Mouse (Mus musculus) hindbrain, embryonic 12.5 days (tissue): ENCODE results near the gene Zfp219. TPM values are rescaled to one million over a fixed set of nuclear protein-coding genes. Genes with fewer than 3 reads are reported as not detected.
A peak's percentile ranks its signal among the peaks of the same experiment; 100 is the strongest.
"Not testable (repeated sequence)": the region's sequence is repeated elsewhere in the genome, so short reads cannot be mapped to it uniquely, and the experiment has no call there.

Experiments used
- ATAC-seq: fragments of 200-750 bp; cut with Nextera tagmentation; 2 replicates; pipeline ENCODE4 v1.8.0; 2017; ENCODE audit warnings: moderate TSS enrichment; ENCODE audit not compliant: low FRiP score
- H3K27ac ChIP-seq: fragments of 300-500 bp; sonication (generic); 2 replicates; pipeline ENCODE4 v1.5.1; 2016; ENCODE audit warnings: mild to moderate bottlenecking
- H3K27me3 ChIP-seq: fragments of 300-500 bp; sonication (generic); 2 replicates; pipeline ENCODE4 v1.6.1; 2016; ENCODE audit warnings: mild to moderate bottlenecking
- H3K36me3 ChIP-seq: fragments of 300-500 bp; sonication (generic); 2 replicates; pipeline ENCODE4 v1.6.1; 2016; ENCODE audit warnings: mild to moderate bottlenecking
- H3K4me1 ChIP-seq: fragments of 300-500 bp; sonication (generic); 2 replicates; pipeline ENCODE4 v1.6.1; 2016
- H3K4me2 ChIP-seq: fragments of 300-500 bp; sonication (generic); replicated peaks from 2 replicates; pipeline ENCODE4 v1.6.1; 2016; ENCODE audit warnings: mild to moderate bottlenecking
- H3K4me3 ChIP-seq: fragments of 300-500 bp; sonication (generic); 2 replicates; pipeline ENCODE4 v1.5.1; 2016; ENCODE audit warnings: mild to moderate bottlenecking
- H3K9ac ChIP-seq: fragments of 300-500 bp; sonication (generic); 2 replicates; pipeline ENCODE4 v1.6.1; 2016; ENCODE audit warnings: mild to moderate bottlenecking, moderate library complexity
- H3K9me3 ChIP-seq: fragments of 300-500 bp; sonication (generic); replicated peaks from 2 replicates; pipeline ENCODE4 v1.6.1; 2016; ENCODE audit warnings: mild to moderate bottlenecking
- WGBS: fragments of 180-500 bp; shearing (Covaris S2); methylation state at CpG from one replicate; pipeline ENCODE4 v1.1.7; 2016; 5-methylcytosine and 5-hydroxymethylcytosine counted together
- polyA plus RNA-seq: library from polyadenylated mRNA; unstranded; fragments of >200 nt; fragmentation: Nextera tagmentation; extraction: Ambion mirVana; gene quantifications from 2 replicates; pipeline ENCODE4 v1.2.1, GENCODE M21; 2016

Gene Zfp219
- polyA plus RNA-seq, result 64.4 and 71.7 TPM in 2 replicates

DNA sequence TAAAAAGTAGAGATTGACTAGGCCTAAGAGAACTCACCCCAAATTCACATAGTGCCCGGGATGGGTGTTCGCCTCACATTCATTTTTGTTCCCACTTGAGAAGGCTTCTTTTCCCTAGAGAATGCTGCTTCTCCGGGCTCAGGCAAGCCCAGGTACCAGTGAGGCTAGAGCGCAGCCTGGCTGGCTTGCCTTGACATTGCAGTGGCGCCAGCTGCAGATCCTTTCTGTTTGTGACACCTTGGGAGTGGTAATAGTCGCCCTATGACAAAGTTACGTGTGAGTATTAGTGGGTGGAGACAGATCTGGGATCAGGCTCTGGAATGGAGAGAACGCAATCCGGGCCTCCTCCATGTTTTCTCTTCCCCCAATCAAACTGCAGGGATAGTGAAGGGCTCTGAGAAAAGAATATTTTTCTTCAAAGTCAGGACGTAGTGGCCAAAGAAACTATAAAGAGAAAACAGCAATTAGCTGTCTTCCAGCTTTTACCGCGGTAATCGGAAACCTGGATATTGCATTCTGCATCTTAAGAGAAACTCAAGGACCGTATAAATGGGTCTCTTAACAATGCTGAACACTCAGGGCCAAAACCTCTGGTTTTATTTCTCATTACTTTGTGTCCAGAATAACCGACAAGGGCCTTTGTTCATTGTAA is at the start of gene Zfp219:
Gene Zfp219, minus strand, starts transcription at position 248 of the 652 bp plus-strand sequence.
- no peaks in the 10 kb centered on the region for H3K27me3 ChIP-seq
- H3K4me1 ChIP-seq, result peaks cover 41% of the 10 kb centered on the region
- no peaks in the 10 kb centered on the region for H3K9me3 ChIP-seq
- H3K27ac ChIP-seq, result peak within 1 kb of the TSS; percentile 98
- WGBS, result 10% methylated on average over 15 of the region's 15 CpGs
- peak; percentile 46 for ATAC-seq
- H3K9ac ChIP-seq, result peak within 1 kb of the TSS; percentile 86
- H3K4me3 ChIP-seq, result peak within 1 kb of the TSS; percentile 55
- no peaks in the 10 kb centered on the region for H3K36me3 ChIP-seq
- peak within 1 kb of the TSS; percentile 70 for H3K4me2 ChIP-seq

GRCm38 (mm10) chr14:52066135-52066534 is 45.6 kb upstream of the Zfp219 start:
- Histone ChIP-seq H3K9ac (no peak overlapping the region), H3K4me1 (no peaks in the 10 kb centered on the region), H3K36me3 (peaks cover 6% of the 10 kb centered on the region), H3K4me2 (no peak overlapping the region), H3K27me3 (no peaks in the 10 kb centered on the region), H3K9me3 (no peaks in the 10 kb centered on the region), H3K4me3 (no peak overlapping the region), H3K27ac (no peak overlapping the region)
- WGBS, result 54% methylated on average over 4 of the region's 4 CpGs
- ATAC-seq, result no peak

DNA sequence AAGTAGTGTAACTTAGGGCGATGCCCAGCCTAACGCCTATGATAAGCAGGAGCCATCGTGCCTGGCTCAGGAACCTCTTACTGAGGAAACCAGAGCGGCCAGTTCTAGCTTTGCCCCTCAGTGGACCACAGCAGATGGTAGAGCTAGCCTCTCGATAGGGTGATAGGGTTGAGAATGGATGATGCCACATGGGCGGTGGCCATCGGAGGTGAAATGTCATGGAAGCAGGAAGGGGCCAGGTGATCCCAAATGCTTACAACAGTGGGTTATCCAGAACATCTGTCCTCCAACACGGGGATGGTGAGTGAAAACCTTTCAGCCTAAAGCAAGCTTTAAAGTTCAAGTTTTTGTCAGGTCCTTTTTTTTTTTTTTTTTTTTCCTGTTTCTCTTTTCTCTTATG is 41.3 kb upstream of the Zfp219 start:
- H3K4me3 ChIP-seq, result no peak overlapping the region
- H3K9ac ChIP-seq, result no peak overlapping the region
- H3K4me2 ChIP-seq, result no peak overlapping the region
- H3K4me1 ChIP-seq, result no peaks in the 10 kb centered on the region
- no peaks in the 10 kb centered on the region for H3K27me3 ChIP-seq
- H3K9me3 ChIP-seq, result no peaks in the 10 kb centered on the region
- no peak overlapping the region for H3K27ac ChIP-seq
- 88% methylated on average over 8 of the region's 8 CpGs for WGBS
- no peak for ATAC-seq
- H3K36me3 ChIP-seq, result no peaks in the 10 kb centered on the region

GRCm38 (mm10) chr14:52060800-52061199 is 40.3 kb upstream of the Zfp219 start:
- Histone ChIP-seq H3K4me1 (no peaks in the 10 kb centered on the region), H3K4me3 (no peak overlapping the region), H3K36me3 (no peaks in the 10 kb centered on the region), H3K27me3 (no peaks in the 10 kb centered on the region), H3K4me2 (no peak overlapping the region), H3K9me3 (no peaks in the 10 kb centered on the region), H3K9ac (no peak overlapping the region), H3K27ac (no peak overlapping the region)
- 79% methylated on average over 1 of the region's 1 CpGs for WGBS
- no peak for ATAC-seq

DNA sequence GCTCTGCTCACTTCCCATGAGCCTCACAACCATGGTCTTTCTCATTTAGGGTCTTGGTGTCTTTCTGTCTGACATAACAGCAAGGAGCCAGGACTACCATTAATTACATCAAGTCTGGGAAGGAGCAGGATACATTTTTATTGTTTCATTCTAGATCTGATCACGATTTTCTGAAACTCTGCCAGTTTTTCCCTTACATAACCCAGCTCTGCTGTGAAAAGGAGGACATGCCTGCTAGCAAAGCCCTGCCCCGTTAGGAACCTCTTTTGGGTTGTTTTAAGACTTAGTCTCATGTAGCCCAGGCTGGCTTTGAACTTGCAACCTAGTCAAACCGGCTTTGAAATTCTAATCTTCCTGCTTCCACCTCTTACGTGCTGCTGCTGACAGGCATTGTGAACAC is 39.4 kb upstream of the Zfp219 start:
- Histone ChIP-seq H3K4me3 (no peak overlapping the region), H3K4me2 (no peak overlapping the region), H3K27me3 (no peaks in the 10 kb centered on the region), H3K36me3 (no peaks in the 10 kb centered on the region), H3K9ac (no peak overlapping the region), H3K9me3 (no peaks in the 10 kb centered on the region), H3K4me1 (no peaks in the 10 kb centered on the region), H3K27ac (no peak overlapping the region)
- WGBS, result 75% methylated on average over 4 of the region's 4 CpGs
- ATAC-seq, result no peak

- not testable (repeated sequence) for H3K4me3 ChIP-seq, H3K27ac ChIP-seq, H3K36me3 ChIP-seq, H3K4me1 ChIP-seq, H3K9me3 ChIP-seq, H3K27me3 ChIP-seq, H3K9ac ChIP-seq, H3K4me2 ChIP-seq, ATAC-seq
- WGBS, result 90% methylated on average over 3 of the region's 3 CpGs
These were observed 32.2 kb upstream of the Zfp219 start for GRCm38 (mm10) chr14:52052720-52053119.

GRCm38 (mm10) chr14:52045966-52046565 is 25.5 kb upstream of the Zfp219 start:
- ATAC-seq, result no peak
- no peak overlapping the region for H3K4me3 ChIP-seq
- no peak overlapping the region for H3K4me2 ChIP-seq
- H3K9ac ChIP-seq, result no peak overlapping the region
- no peaks in the 10 kb centered on the region for H3K9me3 ChIP-seq
- H3K36me3 ChIP-seq, result no peaks in the 10 kb centered on the region
- no peak overlapping the region for H3K27ac ChIP-seq
- 57% methylated on average over 9 of the region's 9 CpGs for WGBS
- H3K27me3 ChIP-seq, result no peaks in the 10 kb centered on the region
- peaks cover 15% of the 10 kb centered on the region for H3K4me1 ChIP-seq

- no peaks in the 10 kb centered on the region for H3K36me3 ChIP-seq
- H3K4me1 ChIP-seq, result peaks cover 15% of the 10 kb centered on the region
- no peaks in the 10 kb centered on the region for H3K27me3 ChIP-seq
- no peaks in the 10 kb centered on the region for H3K9me3 ChIP-seq
- ATAC-seq, result peak; percentile 75; the same call in 1 of the 2 replicates
- no peak overlapping the region for H3K9ac ChIP-seq
- 0 out of 2 replicates have a peak overlapping the region, but pooled peaks have one; percentile 1 for H3K4me2 ChIP-seq
- H3K4me3 ChIP-seq, result no peak overlapping the region
- WGBS, result 9% methylated on average over 8 of the region's 8 CpGs
- no peak overlapping the region for H3K27ac ChIP-seq
These were observed 24.6 kb upstream of the Zfp219 start for GRCm38 (mm10) chr14:52044901-52045678.

- no peak overlapping the region for H3K9ac ChIP-seq
- WGBS, result 70% methylated on average over 6 of the region's 6 CpGs
- peaks cover 15% of the 10 kb centered on the region for H3K4me1 ChIP-seq
- H3K4me2 ChIP-seq, result no peak overlapping the region
- no peak overlapping the region for H3K27ac ChIP-seq
- H3K9me3 ChIP-seq, result no peaks in the 10 kb centered on the region
- no peak overlapping the region for H3K4me3 ChIP-seq
- no peaks in the 10 kb centered on the region for H3K36me3 ChIP-seq
- no peaks in the 10 kb centered on the region for H3K27me3 ChIP-seq
- ATAC-seq, result no peak
These were observed 22.9 kb upstream of the Zfp219 start for GRCm38 (mm10) chr14:52043446-52043845.

- ATAC-seq, H3K4me3 ChIP-seq: not testable (repeated sequence)
- WGBS, result 68% methylated on average over 3 of the region's 3 CpGs
These were observed 21.8 kb upstream of the Zfp219 start, which contains the start of gene Olfr221 for GRCm38 (mm10) chr14:52042359-52042758. Gene Olfr221, minus strand, starts transcription at chr14:52042459.

DNA sequence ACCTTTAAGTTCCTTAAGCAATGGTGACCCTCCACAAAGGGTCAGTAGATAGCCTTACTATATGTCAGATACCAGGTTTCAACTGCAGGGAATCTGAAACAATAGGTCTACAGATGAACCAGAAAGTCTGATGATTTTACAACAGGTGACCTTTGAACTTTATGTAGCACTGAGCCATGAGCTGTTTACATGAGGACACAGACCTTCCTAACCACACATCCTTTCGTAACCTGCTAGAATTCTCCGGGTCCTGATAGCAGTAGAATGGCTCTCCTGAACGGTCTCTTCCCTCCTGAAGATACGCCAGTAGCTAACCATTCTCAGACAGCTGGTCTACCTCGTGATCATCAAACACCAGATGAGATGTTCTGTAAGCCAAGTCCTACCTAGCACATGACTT is 18.8 kb upstream of the Zfp219 start:
- H3K27ac ChIP-seq, result no peak overlapping the region
- no peaks in the 10 kb centered on the region for H3K36me3 ChIP-seq
- 92% methylated on average over 5 of the region's 5 CpGs for WGBS
- no peaks in the 10 kb centered on the region for H3K4me1 ChIP-seq
- no peak overlapping the region for H3K9ac ChIP-seq
- no peak overlapping the region for H3K4me2 ChIP-seq
- no peak for ATAC-seq
- H3K27me3 ChIP-seq, result no peaks in the 10 kb centered on the region
- no peak overlapping the region for H3K4me3 ChIP-seq
- H3K9me3 ChIP-seq, result no peaks in the 10 kb centered on the region

More at GRCm38 (mm10) chr14:52042359-52042758, 21.8 kb upstream of the Zfp219 start, which contains the start of gene Olfr221:
- not testable (repeated sequence) for H3K9me3 ChIP-seq, H3K27me3 ChIP-seq, H3K4me2 ChIP-seq, H3K9ac ChIP-seq, H3K27ac ChIP-seq, H3K36me3 ChIP-seq
- peaks cover 15% of the 10 kb centered on the region for H3K4me1 ChIP-seq

DNA sequence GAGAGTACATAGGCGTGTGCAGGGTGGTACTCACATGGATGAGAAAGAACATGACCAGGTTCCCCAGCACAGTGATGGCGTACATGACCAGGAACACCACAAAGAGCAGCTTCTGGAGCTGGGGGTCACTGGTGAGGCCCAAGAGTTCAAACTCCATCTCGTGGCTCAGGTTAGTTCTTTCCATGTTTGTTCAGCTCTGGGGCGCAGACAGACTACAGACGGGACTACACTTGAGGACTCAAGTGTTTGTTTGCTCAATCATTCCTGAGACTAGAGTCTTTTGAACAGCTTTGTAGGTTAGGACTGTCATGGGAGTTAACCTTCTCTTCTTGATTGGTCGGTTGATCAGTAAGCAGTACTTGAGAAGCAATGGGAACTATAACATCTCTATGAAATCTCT is 15.4 kb upstream of the Zfp219 start:
- 90% methylated on average over 6 of the region's 6 CpGs for WGBS
- Histone ChIP-seq H3K4me2 (no peak overlapping the region), H3K4me3 (no peak overlapping the region), H3K4me1 (no peaks in the 10 kb centered on the region), H3K27ac (no peak overlapping the region), H3K36me3 (no peaks in the 10 kb centered on the region), H3K27me3 (no peaks in the 10 kb centered on the region), H3K9ac (no peak overlapping the region), H3K9me3 (no peaks in the 10 kb centered on the region)
- ATAC-seq, result no peak
